Mouse (Mus musculus) right cerebral cortex, postnatal 14 days (tissue): ENCODE measurements around the gene Ttyh2.

Source experiments
- DNase-seq: peaks from one replicate; pipeline ENCODE4 v3.0.0; 2022

The Ttyh2 gene

DNA sequence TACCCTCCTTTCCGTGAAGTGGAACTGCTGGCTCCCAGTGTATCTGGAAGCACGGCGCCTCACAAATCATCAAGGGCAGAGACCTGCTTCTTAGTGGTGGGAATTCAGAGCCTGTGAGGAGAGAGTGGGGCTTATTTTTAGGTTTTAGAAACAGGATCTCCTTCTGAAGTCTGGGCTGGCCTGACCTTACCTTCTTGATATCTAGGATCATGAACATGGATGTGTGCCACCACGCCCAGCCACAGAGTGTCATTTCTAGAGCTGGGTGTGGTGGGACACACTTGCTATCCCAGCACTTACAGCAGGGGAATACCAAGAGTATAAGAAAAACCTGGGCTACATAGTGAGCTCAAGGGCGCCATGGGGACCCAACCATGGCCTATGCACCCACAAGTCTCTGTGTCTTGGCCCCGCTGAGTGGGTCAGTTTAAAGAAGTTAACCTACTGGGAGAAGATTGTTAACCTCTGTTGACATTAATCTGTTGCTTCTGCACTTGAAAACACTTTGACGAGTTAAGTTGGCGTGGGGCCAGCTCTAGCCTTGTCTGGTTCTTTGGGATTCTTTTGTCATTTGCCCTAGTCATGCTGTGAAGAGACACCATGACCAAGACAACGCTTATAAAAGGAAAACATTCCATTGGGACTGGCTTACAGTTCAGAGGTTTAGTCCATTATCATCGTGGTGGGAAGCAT, 7.9 kb downstream of the Ttyh2 start:
- no peak for DNase-seq

DNA sequence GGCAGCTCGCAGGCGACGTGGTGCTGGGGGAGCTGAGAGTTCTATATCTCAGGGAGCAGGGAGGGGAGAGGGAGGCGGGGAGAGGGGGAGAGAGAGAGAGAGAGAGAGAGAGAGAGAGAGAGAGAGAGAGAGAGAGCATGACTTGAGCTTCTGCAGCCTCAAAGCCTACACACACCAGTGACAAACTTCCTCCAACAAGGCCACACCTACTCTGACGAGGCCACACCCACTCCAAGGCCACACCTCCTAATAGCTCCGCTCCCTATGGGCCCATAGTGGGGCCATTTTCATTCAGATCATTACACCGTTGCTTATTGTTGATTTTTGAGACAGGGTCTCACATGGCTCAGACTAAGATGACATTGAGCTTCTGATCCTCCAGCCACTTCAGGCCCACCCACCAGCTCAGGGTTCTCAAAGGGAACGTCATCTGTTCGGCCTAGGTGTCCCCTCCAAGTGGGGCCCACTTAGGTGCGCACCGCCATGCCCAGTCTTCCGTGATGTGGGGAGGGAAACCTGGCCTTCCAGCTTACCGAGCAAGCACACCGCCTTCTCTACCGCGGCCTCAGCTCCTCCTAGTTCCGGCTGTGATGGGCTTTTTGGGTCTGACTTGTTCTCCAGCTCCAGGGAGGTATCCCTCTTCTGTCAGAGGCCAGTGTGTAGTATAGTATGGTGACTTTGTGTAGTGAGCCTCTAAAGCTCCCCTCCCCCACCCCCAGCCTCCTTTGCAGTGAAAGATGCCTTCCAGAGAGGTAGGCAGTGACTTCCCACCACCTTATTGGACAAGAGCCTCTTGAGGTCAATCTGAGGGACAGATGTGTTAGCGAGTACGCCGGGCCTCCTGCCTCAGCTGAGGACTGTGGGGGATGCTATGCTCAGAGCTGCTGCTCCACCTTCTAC, 8.7 kb downstream of the Ttyh2 start:
- no peak for DNase-seq

DNA sequence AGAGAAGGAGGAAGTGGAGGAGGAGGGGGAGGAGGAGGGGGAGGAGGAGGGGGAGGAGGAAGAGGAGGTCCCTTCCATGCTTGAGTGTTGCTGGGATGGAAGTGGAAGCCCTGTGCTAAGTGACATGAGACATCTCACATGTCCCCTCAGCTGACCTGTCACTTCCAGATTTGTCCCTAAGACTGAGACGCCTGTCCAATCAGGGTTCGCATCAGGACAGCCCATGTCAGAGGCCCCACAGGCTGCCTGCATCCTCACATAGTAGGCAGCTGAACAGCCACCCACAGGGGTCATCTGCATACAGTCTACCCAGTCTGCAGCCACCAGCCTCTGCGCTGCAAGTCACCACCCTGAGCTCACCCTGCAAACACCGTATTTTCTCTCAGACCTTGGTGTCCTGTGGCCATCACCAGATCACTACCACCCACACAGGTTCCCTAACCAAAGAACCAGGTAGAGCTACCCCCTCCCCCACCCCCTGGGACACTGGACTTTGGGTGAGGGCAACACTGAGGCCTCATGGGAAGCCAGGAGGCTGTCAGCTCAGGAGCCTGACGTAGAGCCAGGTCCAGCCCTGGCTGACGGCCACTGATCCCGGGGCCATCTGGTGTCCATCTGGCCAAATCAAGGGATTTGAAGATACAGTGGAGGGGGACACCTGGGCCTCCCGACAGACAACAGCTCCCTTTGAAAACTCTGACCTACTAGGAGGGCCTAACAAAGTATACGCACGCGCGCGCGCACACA, 9.6 kb downstream of the Ttyh2 start:
- no peak for DNase-seq

DNA sequence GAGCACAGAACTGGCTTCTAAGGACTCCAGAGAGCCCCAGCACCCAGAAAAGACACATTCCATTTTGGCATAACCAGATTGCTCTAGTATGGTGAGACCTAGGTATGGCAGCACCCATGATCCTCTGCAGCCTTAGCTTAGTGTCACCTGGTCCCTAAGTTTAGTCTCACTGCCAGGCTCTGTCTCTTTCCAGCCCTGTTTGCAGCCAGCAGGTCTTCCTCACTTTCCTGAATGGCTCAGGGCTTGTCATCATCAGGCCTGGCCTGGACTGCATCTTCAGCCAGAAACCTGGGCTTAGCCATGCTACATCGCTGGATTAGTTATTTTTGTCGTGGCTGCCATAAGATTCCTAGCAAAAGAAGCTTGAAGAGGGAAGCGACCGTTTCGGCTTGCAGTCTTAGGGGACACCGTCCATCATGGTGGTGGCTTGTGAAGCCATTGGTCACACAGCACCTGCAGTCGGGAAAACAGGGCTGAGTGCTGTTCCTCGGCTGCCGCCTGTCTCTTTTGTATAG, 10.4 kb downstream of the Ttyh2 start:
- DNase-seq = no peak

DNA sequence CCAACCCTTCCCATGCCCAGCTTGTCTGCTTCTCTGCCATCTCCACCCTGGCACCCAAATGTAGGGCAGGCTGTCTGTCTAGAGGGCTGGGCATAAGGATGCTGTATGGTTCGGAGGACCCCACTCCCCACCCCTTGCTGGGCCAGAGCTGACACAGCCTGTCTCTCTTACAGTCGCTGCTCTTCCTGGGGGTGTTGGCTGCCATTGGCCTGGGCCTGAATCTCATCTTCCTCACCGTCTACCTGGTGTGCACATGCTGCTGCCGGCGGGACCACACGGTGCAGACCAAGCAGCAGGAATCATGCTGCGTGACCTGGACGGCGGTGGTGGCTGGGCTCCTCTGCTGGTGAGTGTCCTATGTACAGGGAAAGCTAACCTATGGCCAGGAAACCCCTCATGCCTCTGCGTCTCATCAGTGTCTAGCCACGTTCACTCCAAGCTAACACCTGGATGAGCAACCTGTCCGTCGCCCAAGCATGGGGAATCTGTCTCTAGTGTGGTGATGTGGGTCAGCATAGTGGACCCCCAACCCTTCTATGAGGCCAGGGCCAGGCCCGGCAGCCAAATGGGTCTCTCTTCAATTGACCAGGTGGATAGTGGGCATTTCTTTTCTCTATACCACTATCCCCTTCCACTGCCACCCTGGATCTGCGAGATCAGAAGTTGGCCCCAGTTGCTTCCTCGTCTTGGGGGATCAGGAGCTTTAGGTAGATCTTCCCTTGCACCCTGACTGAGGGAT, 11.2 kb downstream of the Ttyh2 start:
- DNase-seq = no peak

DNA sequence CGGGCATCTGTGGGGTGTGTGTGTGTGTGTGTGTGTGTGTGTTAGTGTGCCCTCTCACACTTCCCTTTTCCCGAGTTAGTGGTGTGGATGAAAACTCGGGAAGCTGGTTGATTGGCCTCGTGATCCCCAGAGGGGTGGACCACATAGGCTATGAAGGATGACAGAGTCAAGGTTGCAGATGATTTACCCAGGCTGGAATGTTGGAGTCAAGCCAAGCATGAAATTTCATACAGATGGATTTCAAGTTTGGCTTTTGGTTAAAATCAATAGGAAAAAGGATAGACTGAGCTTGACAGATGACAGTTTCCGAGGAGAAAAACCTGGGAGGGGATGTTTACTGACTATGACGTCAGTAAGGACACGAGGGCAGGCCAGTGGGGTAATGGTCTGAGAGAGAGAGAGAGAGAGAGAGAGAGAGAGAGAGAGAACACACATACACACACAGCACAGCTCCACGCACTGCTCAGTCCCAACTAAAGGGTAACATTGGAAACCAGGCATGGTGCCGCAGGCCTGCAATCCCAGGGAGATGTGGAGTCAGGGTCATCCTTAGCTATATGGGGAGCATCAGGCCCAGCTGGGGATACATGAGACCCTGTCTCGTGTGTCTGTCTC, 12.4 kb downstream of the Ttyh2 start:
- DNase-seq = no peak

DNA sequence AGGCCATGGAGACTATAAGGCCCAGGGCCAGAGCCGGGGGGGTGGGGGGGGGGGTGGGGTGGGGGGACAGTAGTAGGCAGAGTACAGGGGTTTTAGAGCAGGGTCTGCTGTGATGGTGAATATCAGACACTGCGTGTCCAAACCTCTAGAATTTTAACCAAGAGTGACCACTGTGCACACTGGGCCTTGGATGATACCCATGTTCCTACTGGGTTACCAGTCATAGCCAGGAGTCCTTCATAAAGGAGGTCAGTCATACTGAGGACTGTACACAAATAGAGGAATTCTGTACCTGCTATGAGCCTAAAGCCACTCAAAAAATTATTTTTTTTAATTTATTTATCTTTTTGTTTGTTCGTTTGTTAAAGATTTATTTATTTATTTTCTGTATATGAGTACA, 13.5 kb downstream of the Ttyh2 start:
- no peak for DNase-seq

DNA sequence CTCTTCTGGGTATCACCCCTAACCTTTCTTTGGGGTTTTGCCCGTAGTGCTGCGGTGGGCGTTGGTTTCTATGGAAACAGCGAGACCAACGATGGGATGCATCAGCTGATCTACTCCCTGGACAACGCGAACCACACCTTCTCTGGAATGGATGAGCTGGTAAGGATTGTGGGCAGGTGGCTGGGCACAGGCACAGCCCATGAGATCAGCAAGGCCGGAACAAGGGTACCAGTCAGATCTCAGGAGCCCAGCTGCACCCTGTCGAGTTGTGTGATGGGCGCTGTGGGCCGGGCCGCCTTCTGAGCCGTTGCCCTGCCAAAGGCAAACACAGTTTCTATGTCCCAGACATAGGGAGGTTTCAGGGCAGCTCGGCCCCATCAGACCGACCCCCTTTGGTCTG, 15.0 kb downstream of the Ttyh2 start:
- no peak for DNase-seq

DNA sequence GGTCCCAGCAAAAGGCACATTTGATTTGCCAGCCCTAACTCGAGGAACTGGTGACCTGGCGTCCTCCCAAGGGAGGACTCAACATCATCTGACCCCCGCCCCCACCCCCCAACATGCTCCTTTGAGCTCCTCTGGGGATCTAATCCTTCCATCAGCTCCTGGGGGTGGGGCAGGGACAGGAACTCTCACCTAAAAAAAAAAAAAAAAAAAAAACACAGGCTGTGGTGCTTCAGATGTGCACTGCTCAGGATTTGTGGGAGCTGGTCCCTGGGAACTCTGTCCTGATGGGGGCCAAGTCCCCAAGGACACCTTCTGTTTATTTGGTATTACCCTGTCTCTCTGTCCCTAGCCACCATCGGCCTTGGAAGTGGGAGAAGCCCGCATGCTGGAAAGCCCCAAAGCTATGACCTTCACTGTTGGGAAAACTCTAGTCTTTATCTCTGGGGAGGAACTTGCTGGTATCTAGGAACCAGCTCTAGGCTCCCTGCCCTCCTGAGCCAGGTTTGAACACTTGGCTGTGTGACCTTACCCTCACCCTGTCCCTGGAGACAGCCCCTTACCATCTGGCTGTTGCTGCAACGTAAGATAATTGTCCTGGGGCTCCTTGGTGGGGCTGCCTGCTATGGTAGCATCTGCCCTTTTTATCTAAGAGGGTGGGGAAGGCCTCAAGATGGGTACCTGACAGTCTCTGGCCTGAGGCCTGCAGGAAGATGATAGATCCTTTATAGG, 16.4 kb downstream of the Ttyh2 start:
- no peak for DNase-seq

DNA sequence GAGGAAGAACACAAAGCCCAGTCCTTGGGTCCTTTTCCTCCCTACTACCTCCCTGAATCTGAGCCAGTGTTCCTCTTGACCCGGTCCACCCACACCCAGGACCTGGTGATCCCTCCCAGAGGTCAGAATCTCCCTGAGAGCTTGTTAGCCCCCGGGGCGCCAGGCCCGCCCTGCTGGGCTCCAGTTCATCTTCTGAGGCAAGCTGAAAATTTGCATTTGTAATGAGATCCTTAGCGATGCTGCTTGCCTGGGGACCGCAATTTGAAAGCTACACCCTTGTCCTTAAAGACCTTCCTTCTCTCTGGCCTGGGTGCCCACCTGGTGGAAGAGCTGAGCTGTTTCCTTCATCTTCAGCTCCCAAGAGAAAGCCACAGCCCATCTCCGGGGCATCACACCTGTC, 17.4 kb downstream of the Ttyh2 start:
- no peak for DNase-seq

DNA sequence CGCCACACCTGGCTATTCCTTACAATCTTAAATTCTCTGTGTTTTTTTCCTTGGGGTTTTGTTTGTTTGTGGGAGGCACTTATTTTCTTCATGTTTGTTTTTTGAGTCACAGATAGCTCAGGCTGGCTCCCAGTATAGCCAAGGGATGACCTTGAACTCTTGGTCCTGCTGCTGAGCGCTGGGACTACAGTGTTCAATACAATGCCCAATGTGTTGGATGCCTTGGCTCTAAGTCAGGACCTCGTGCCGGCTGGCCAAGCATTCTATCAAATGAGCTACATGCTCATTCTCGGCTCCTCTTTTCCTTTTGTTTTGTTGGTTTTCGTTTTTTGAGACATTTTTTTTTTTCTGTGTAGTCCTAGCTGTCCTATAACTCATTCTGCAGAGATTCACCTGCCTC, 18.2 kb downstream of the Ttyh2 start:
- no peak for DNase-seq

DNA sequence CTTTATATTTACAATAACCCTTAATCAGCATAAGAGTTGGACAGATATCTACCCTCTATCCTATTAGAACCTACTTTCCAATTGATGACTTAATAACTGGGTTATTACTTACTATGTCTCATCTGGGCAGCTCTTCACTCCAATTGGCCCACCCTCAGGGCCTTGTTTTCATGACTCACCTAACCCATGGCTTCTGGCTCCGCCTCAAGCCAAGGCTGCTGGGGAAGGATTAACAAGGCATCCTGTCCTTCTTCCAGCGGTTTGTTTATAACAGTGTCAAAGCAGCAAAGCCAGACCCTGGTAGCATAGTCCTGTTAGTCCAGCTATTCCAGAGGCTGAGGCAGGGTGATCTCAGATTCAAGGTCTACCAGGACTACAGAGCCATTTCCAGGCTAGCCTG, 19.2 kb downstream of the Ttyh2 start:
- no peak for DNase-seq

DNA sequence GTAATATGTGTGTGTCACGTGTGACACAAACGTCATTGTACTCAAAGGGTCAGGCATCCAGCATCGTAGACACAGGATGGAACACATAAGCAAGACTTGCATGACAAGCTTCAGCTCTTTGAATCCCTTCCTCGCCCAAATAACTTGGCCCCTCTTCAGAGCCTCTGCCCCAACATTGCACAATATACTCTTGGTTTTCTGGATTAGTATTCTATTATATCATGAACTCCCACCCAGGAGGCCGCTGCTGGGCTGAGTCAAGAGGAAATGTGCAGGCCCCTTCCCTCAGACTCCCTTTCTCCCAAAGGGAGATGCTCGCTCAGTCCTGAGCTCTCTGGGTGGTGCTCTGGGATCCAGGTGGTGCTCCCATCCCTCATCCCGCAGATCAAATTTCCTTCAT, 23.3 kb downstream of the Ttyh2 start:
- DNase-seq = no peak

DNA sequence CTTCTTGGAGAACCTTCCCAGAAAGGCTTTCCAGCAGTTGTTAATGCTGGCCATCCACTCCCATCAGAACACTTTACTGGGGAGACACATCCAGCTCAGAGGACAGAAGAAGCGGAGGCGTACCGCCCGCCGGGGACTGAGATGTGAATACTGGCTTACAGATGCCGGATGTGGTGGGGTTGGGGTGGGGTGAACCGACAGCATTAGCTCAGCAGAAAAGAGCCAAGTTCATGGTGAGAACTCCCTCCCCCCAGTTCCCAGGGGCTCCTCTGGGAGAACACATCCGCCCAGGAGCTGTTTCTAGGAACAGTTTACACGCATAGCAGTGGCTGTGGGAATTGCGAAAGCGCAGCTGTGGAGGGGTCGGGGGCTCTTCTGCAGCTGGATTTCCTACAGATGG, 24.3 kb downstream of the Ttyh2 start:
- DNase-seq = no peak

DNA sequence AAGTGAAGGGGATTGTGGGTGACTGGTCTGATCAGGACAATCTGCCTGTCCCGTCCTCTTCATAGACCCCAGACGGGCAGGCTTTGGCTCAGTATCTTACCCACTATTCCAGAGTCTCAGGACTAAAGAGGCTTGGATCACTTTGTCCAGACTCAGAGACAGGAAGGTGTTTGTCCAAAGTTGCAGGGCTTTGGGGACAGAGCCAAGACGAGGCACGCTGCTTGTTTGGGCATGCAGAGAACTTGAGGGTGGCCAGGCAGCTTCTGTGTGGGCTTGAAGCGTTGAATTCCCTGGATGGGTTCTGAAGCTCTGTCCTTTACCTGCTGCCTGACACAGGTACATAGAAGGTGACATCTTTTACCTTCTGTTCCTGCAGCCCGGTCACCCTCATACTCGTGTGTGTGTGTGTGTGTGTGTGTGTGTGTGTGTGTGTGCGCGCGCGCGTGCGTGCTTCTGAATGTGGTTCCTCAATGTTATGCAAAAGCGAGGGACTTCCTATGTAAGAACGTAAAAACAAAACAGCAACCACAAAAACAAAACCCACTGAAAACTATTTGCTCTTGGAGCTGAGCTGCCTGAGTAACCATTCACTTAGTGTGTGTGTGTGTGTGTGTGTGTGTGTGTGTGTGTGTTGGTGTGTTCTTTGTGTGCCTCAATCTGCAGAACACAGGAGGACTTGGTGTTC, 27.2 kb downstream of the Ttyh2 start:
- no peak for DNase-seq

DNA sequence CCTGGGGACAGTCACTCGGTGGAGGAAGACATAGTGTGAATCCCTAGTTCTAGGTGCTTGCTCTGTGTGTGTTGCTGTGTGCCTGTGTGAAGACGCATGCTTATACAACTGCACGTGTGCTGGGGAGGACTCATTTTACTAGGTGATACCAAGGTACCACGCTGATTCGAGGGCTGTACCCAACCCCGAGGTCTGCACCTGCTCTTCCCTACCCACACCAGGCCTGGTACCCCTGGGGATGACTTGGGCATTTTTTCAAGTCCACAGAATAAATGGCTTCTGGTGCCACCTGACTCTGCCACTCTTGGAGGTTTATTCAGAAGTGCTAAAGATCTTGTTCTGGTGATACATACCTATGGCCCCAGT, 27.7 kb downstream of the Ttyh2 start:
- DNase-seq = no peak

DNA sequence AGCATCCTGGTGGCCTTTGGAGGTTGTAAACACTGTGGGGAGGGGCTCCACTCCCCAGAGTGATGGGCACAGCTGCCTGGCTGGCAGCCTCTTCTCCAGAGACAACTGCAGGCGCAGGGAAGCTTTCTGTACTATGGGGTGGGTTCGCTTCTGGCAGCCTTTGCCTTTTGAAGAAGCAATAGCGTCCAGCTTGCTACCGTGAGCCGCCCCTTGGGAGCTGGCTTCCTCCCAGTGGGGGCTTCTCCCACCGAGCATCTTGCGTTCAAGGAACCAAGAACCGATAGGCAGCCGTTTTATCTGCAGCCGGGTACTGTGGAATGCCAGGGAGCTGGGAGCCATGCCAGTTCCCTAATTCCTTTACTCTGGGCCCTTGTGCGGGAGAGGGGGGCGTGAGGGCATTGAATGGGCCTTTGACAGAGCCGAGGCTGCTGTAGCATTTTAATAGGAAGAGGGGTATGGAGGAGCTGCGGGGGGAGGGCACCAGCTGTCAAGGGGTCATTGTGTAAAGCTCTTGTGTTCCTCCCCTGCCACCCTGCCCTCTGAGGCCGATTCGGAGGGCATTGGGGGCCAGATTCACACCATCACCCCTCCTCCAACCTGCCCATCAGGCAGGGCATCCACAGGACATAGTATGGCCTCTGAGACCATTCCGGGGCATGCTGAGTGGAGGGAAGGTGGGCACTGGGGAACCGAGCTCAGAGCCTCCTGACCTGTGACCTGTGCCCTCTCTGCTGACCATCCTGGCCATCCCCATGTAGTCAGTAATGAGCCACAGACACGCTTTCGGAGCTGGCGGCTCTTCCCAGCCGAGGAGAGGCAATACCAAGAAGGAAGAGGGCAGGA, 29.1 kb downstream of the Ttyh2 start:
- DNase-seq = peak; percentile 60

DNA sequence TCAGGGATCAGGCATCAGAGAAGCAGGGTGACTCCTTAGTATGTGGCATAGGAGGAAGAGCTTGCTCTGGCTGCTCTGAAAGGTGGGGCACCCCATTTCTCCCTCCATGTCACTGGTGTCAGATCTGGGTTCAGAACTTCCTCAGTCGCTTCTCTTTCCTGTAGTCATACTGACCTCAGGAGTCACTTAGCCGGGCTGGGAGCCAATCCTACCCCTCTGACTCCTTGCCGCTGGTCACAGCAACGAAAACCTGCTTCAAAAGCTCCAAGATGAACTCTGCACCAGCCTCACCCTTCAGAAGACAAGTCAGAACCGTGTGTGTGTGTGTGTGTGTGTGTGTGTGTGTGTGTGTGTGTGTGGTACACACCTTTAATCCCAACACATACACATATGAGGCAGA, 31.1 kb downstream of the Ttyh2 start:
- no peak for DNase-seq

DNA sequence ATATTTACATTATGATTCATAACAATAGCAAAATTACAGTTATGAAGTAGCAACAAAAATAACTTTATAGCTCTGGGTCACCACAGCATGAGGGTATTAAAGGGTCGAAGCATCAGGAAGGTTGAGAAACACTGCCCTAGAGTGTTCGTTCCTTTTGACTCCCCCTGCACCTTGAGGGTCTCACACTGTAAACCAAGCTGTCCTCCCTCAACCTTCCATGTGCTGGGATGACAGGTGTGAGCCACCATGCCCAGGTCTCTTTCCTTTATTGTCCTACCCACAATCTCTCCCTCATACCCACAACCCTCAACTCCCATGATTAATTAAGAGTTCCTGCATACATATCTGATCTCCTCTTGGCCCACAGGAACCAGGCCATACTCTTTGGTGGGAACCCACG, 36.2 kb downstream of the Ttyh2 start:
- no peak for DNase-seq

DNA sequence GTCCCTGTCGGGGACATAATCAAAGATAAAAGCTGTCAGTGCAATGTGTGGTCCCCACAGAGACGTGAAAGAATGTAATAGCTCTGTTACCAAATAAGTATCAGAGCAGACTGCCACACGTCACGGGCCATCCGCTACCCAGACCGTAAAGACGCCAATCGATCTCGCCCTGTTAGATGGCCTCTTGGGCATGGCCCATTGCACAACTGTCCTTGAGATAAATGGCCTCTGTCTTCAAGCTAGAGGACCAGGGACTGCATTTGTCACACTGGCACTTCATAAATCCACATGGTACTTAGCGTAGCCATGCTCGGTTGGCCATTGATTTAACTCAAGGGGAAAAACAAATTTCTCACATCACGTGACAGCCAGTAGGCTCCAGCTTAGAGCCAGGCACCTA, 36.6 kb downstream of the Ttyh2 start:
- no peak for DNase-seq
